Mouse (Mus musculus): ENCODE measurements around the gene Tnrc6b. TPM values are rescaled to one million over a fixed set of nuclear protein-coding genes. Genes with fewer than 3 reads are reported as not detected.

The Tnrc6b gene
- total and polyA plus RNA-seq, 3 experiments: 14.2 to 146 (median 24.5) TPM

DNA sequence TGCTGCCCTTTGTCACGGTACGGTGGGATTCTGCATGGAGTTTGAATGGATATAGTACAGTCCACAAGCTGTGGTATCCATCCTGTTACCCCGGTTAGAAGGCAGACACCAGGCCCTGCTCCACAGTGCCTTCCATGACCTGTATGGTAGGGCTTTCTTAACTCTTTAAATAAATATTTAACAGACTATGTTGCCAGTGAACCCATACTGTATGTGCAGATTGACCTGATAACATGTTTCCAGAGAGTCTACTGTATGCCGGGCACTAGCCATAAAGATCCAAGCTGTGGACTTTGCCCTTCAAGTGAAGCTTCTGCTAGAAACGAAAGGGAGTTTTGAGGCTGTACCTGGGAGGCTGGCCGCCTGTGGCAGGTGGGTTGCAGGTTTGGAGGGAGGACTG is 36.4 kb upstream of the Tnrc6b start:
- no peaks in the 10 kb centered on the region for H3K36me3 ChIP-seq (replicated peaks)
- ATAC-seq (ENCODE audit: extremely low read depth, insufficient number of reproducible peaks, low FRiP score, poor library complexity, severe bottlenecking): no peak
- TF ChIP-seq GATA1 (IDR thresholded peaks at IDR 0.05; ENCODE audit: borderline replicate concordance, low read length): no peak
- TF ChIP-seq TAL1 (conservative IDR thresholded peaks at IDR 0.05; ENCODE audit: low read depth, low read length): no peak
- no peak for TF ChIP-seq POLR2AphosphoS5 (IDR thresholded peaks at IDR 0.05; ENCODE audit: insufficient replicate concordance, low read depth, low read length)
- TF ChIP-seq GATA2 (IDR thresholded peaks at IDR 0.05; ENCODE audit: borderline replicate concordance, low read depth, low read length): no peak
- TF ChIP-seq CTCF (IDR thresholded peaks at IDR 0.05; ENCODE audit: low read depth, low read length): no peak
- H3K9me3 ChIP-seq (replicated peaks): peaks cover 10% of the 10 kb centered on the region
- no peak for DNase-seq (ENCODE audit: low spot score)
- H3K4me3 ChIP-seq (ENCODE audit: low read depth, low read length): no peak overlapping the region
- H3K27me3 ChIP-seq (ENCODE audit: insufficient read depth, low read length): peaks cover 69% of the 10 kb centered on the region
- H3K4me1 ChIP-seq (ENCODE audit: insufficient read depth, low read depth, low read length): no peaks in the 10 kb centered on the region

GRCm38 (mm10) chr15:80679515-80680215 is 31.4 kb upstream of the Tnrc6b start:
- Histone ChIP-seq H3K4me1 (ENCODE audit: insufficient read depth, low read depth, low read length) (no peaks in the 10 kb centered on the region), H3K9me3 (replicated peaks) (no peaks in the 10 kb centered on the region), H3K4me3 (ENCODE audit: low read depth, low read length) (no peak overlapping the region), H3K27me3 (ENCODE audit: insufficient read depth, low read length) (peaks cover 88% of the 10 kb centered on the region), H3K36me3 (replicated peaks) (no peaks in the 10 kb centered on the region)
- no peak for ATAC-seq (ENCODE audit: extremely low read depth, insufficient number of reproducible peaks, low FRiP score, poor library complexity, severe bottlenecking)
- TF ChIP-seq GATA2 (IDR thresholded peaks at IDR 0.05; ENCODE audit: borderline replicate concordance, low read depth, low read length) (no peak), TAL1 (conservative IDR thresholded peaks at IDR 0.05; ENCODE audit: low read depth, low read length) (no peak), POLR2AphosphoS5 (IDR thresholded peaks at IDR 0.05; ENCODE audit: insufficient replicate concordance, low read depth, low read length) (no peak), GATA1 (IDR thresholded peaks at IDR 0.05; ENCODE audit: borderline replicate concordance, low read length) (no peak), CTCF (IDR thresholded peaks at IDR 0.05; ENCODE audit: low read depth, low read length) (no peak)
- no peak for DNase-seq (ENCODE audit: low spot score)

DNA sequence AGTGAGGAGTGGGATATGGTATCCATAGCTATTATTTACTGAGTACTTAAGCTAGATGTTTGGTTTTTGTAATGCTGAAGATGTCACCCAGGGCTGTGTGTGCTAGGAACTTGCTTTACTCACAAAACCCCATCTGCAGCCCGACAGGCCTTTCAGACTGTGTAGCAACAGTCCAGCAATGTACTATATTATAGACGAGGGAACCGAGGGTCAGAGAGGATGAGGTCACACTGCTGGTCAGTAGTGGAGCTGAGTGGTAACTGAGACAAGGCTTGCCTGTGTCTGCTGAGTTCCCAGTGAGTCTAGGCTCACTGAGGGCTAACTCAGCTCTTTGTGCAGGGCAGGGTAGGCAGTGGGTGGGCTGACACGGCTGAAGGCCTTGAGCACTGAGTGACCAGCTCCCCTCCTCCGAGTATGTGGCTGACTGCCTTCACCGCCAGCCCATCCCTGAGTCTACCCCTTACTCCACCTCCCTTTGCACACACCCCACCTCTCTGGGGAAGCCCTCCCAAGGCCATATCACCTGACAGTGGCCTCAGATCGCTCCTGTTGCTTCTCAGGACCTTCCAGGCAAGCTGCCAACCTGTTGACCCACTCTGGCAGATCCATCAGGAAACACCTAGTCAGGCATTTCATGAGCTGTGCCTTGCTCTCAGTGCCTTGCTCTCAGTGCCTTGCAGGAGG is 30.6 kb upstream of the Tnrc6b start:
- Histone ChIP-seq H3K4me3 (ENCODE audit: low read depth, low read length) (no peak overlapping the region), H3K27me3 (ENCODE audit: insufficient read depth, low read length) (peaks cover 90% of the 10 kb centered on the region), H3K9me3 (replicated peaks) (no peaks in the 10 kb centered on the region), H3K36me3 (replicated peaks) (no peaks in the 10 kb centered on the region), H3K4me1 (ENCODE audit: insufficient read depth, low read depth, low read length) (no peaks in the 10 kb centered on the region)
- no peak for TF ChIP-seq GATA2 (IDR thresholded peaks at IDR 0.05; ENCODE audit: borderline replicate concordance, low read depth, low read length)
- TF ChIP-seq TAL1 (conservative IDR thresholded peaks at IDR 0.05; ENCODE audit: low read depth, low read length): no peak
- no peak for TF ChIP-seq GATA1 (IDR thresholded peaks at IDR 0.05; ENCODE audit: borderline replicate concordance, low read length)
- TF ChIP-seq CTCF (IDR thresholded peaks at IDR 0.05; ENCODE audit: low read depth, low read length): no peak
- TF ChIP-seq POLR2AphosphoS5 (IDR thresholded peaks at IDR 0.05; ENCODE audit: insufficient replicate concordance, low read depth, low read length): no peak
- DNase-seq (ENCODE audit: low spot score) (no peak), ATAC-seq (ENCODE audit: extremely low read depth, insufficient number of reproducible peaks, low FRiP score, poor library complexity, severe bottlenecking) (no peak)

DNA sequence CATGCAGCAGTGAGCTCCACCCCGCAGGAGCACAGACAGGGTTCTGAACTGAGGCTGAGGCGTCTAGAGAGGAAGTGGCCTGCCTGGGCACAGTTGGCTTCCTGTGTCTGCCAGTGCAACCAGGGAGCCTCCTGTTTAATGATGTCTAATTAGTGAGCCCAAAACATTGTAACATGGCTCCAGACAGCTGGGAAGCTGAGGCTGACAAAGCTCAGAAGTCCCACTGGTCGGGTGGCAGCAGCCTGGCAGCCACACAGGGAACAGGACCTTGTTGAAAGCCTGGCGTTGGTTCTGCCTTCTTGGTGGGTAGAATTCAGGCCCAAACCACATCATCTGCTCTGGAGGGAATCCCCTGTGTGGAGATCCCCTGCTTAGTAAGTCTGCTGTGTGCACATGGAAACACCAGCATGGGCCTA is 29.6 kb upstream of the Tnrc6b start:
- Histone ChIP-seq H3K4me3 (ENCODE audit: low read depth, low read length) (no peak overlapping the region), H3K27me3 (ENCODE audit: insufficient read depth, low read length) (peaks cover 89% of the 10 kb centered on the region), H3K36me3 (replicated peaks) (no peaks in the 10 kb centered on the region), H3K4me1 (ENCODE audit: insufficient read depth, low read depth, low read length) (no peaks in the 10 kb centered on the region), H3K9me3 (replicated peaks) (no peaks in the 10 kb centered on the region)
- TF ChIP-seq POLR2AphosphoS5 (IDR thresholded peaks at IDR 0.05; ENCODE audit: insufficient replicate concordance, low read depth, low read length) (no peak), TAL1 (conservative IDR thresholded peaks at IDR 0.05; ENCODE audit: low read depth, low read length) (no peak), GATA1 (IDR thresholded peaks at IDR 0.05; ENCODE audit: borderline replicate concordance, low read length) (no peak), GATA2 (IDR thresholded peaks at IDR 0.05; ENCODE audit: borderline replicate concordance, low read depth, low read length) (no peak), CTCF (IDR thresholded peaks at IDR 0.05; ENCODE audit: low read depth, low read length) (no peak)
- ATAC-seq (ENCODE audit: extremely low read depth, insufficient number of reproducible peaks, low FRiP score, poor library complexity, severe bottlenecking): no peak
- no peak for DNase-seq (ENCODE audit: low spot score)

DNA sequence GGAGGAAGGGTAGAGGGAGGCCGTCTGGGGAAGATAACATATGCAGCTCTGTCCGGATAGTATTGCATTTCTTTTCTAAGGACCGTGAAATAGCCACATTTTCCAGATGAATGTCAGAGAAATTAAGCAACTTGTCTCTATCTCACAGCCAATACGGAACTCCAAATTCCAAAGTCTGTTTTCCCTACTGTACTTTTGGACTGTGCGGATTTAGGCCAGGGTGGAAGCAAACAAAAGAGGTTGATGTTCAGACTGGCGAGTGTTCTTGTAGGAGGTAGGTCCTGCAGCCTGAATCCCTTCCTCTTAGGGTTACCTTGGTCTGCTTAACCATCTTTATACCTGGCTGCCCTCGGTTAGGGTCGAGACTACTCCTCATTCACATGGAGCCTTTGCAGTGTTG is 28.8 kb upstream of the Tnrc6b start:
- TF ChIP-seq TAL1 (conservative IDR thresholded peaks at IDR 0.05; ENCODE audit: low read depth, low read length): no peak
- TF ChIP-seq CTCF (IDR thresholded peaks at IDR 0.05; ENCODE audit: low read depth, low read length): no peak
- TF ChIP-seq GATA1 (IDR thresholded peaks at IDR 0.05; ENCODE audit: borderline replicate concordance, low read length): no peak
- no peak for TF ChIP-seq GATA2 (IDR thresholded peaks at IDR 0.05; ENCODE audit: borderline replicate concordance, low read depth, low read length)
- no peak for TF ChIP-seq POLR2AphosphoS5 (IDR thresholded peaks at IDR 0.05; ENCODE audit: insufficient replicate concordance, low read depth, low read length)
- DNase-seq (ENCODE audit: low spot score) (no peak), ATAC-seq (ENCODE audit: extremely low read depth, insufficient number of reproducible peaks, low FRiP score, poor library complexity, severe bottlenecking) (no peak)
- Histone ChIP-seq H3K27me3 (ENCODE audit: insufficient read depth, low read length) (peaks cover 88% of the 10 kb centered on the region), H3K4me3 (ENCODE audit: low read depth, low read length) (no peak overlapping the region), H3K9me3 (replicated peaks) (no peaks in the 10 kb centered on the region), H3K36me3 (replicated peaks) (no peaks in the 10 kb centered on the region), H3K4me1 (ENCODE audit: insufficient read depth, low read depth, low read length) (no peaks in the 10 kb centered on the region)

DNA sequence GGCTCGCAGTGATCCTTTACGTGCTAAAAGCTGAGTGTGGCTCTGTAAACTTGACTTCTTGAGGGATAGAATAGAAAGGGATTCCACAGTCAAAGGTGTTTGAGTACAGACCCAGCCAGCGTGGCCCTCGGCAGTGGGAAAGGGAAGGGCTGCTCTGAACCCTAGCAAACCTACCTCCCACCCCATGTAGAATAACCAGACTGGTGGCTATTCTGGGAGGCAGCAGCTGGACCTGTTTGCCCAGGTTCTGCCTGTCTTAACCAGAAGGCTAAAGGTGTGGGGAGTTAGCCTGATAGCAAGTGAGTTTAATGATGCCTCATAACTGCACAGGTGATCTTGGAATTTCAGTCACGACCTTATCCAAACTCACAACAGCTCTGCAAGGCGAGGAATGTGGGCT is 28.0 kb upstream of the Tnrc6b start:
- H3K27me3 ChIP-seq (ENCODE audit: insufficient read depth, low read length): peaks cover 87% of the 10 kb centered on the region

More for the DNA sequence above, 28.0 kb upstream of the Tnrc6b start:
- TF ChIP-seq TAL1 (conservative IDR thresholded peaks at IDR 0.05; ENCODE audit: low read depth, low read length): no peak
- TF ChIP-seq GATA2 (IDR thresholded peaks at IDR 0.05; ENCODE audit: borderline replicate concordance, low read depth, low read length): no peak
- no peak for TF ChIP-seq CTCF (IDR thresholded peaks at IDR 0.05; ENCODE audit: low read depth, low read length)
- no peak for TF ChIP-seq POLR2AphosphoS5 (IDR thresholded peaks at IDR 0.05; ENCODE audit: insufficient replicate concordance, low read depth, low read length)
- no peak for TF ChIP-seq GATA1 (IDR thresholded peaks at IDR 0.05; ENCODE audit: borderline replicate concordance, low read length)
- ATAC-seq (ENCODE audit: extremely low read depth, insufficient number of reproducible peaks, low FRiP score, poor library complexity, severe bottlenecking) (no peak), DNase-seq (ENCODE audit: low spot score) (no peak)
- H3K4me1 ChIP-seq (ENCODE audit: insufficient read depth, low read depth, low read length): no peaks in the 10 kb centered on the region
- no peaks in the 10 kb centered on the region for H3K36me3 ChIP-seq (replicated peaks)
- H3K9me3 ChIP-seq (replicated peaks): no peaks in the 10 kb centered on the region
- no peak overlapping the region for H3K4me3 ChIP-seq (ENCODE audit: low read depth, low read length)
